Mouse (Mus musculus): ENCODE measurements at regions not wholly inside any gene's neighbourhood (a gene's known extent, or its start where the extent isn't known, plus 50 kb on each side); places are given as distances from the start of the nearest gene placed in this dataset.
"Not testable (repeated sequence)": the region's sequence is repeated elsewhere in the genome, so short reads cannot be mapped to it uniquely, and the experiment has no call there.

DNA sequence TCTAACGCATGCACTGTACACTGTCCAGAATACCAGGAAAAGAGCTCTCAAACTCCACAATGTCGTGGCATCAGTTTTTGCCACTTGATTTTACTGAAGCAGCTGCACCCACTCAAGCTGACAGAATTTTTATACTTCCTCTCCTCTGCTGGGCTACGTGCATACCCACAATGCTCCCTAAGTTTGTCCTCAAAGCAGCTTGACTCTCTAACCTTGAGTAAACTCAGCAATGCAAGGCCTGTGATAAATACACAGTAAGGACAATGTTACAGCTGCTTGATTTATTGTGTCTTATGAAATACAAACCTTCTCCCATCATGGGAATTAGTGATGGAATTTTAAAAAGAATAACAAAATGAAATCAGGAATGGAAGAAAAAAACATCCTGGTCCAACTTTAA is 129.7 kb downstream of the Trmt11 start:
- DNase-seq (ENCODE audit: extremely low spot score, low spot score), result no peak

- no peak for DNase-seq (ENCODE audit: extremely low spot score, low spot score)
These were observed 149.9 kb downstream of the Trmt11 start for GRCm38 (mm10) chr10:30450616-30451015.

GRCm38 (mm10) chr10:30447057-30447456 is 153.5 kb downstream of the Trmt11 start:
- no peak for DNase-seq (ENCODE audit: extremely low spot score, low spot score)

DNA sequence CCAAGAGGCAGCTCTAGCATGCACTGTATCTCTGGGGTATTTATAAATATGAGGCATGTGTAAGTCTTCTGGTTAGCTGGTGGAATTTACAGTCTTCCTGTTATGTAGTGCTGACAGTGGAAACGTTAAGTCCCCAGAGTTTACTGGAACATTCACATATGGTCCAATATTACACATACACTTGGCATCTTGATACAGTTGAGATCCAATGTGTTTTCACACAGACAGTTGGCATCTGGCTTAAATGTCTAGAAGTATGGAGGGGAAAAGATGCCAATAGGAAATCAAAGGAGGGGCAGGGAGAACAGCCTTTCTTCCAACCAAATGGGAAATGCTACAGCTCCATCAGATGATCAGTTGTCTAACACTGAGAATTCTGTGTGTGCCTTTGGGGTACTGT is 154.0 kb downstream of the Trmt11 start:
- DNase-seq (ENCODE audit: extremely low spot score, low spot score), result no peak

- DNase-seq (ENCODE audit: extremely low spot score, low spot score), result no peak
These were observed 160.7 kb downstream of the Trmt11 start for GRCm38 (mm10) chr10:30439802-30440201.

- DNase-seq (ENCODE audit: extremely low spot score, low spot score), result no peak
These were observed 174.1 kb downstream of the Trmt11 start for GRCm38 (mm10) chr10:30426420-30426923.

GRCm38 (mm10) chr10:30419391-30420043 is 181.0 kb downstream of the Trmt11 start:
- no peak for DNase-seq (ENCODE audit: extremely low spot score, low spot score)

DNA sequence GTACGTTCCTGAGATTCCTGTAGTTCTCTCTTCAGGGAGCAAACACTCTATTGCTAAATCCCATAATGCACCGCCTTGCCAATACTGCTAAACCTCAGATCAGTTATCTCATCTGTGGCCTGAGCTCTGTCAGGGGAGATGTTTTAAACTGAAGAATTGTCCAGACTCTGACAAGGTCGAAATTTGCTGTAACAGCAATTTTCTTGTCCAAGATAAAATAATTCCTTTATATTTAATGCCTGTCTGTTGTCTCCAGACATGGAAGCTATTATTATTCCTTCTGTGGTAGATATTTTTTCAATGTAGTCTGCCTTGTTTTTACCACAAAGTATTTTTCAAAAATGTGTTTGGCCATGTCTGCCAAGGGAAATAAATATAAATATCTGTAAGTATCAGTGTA is 184.2 kb downstream of the Trmt11 start:
- DNase-seq (ENCODE audit: extremely low spot score, low spot score), result no peak

- no peak for DNase-seq (ENCODE audit: extremely low spot score, low spot score)
These were observed 188.8 kb downstream of the Trmt11 start for GRCm38 (mm10) chr10:30411736-30412135.

DNA sequence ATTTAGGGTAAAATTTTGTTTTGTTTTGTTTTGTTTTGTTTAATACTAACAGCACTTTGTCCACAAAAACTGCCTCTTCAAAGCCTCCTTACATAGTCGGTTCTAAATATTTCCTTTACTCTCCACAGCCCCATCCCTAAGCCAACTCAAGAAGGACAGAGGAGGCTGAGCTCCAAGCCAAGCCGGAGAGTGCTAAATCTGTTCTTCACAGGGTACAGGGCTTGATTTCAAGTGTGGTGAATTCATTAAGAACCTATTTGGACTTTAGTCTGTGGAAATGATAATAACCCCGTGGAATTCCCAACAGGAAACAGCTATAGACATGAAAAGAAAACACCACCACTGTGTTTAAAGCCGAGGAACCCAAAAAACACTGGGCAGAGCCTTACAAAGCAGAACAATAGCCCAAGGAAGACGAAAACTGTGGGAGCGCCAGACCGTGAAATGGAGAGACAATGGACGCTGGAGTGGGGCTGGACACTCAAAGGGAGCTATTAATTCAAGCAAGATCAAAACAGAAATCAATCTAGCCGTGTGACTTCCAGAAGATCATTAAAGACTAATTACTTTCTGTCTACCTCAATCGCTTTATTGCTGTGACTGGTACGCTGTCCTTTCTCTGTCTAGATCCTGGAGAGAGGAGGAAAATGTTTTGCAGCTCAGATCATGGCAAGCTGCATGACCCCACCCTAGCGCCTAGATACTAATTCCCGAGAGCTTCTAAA is 194.7 kb downstream of the Trmt11 start:
- peak; percentile 68 for DNase-seq (ENCODE audit: extremely low spot score, low spot score)

- no peak for DNase-seq (ENCODE audit: extremely low spot score, low spot score)
These were observed 170.2 kb upstream of the Cenpw start for GRCm38 (mm10) chr10:30370542-30370941.

- DNase-seq (ENCODE audit: extremely low spot score, low spot score), result not testable (repeated sequence)
These were observed 160.5 kb upstream of the Cenpw start for GRCm38 (mm10) chr10:30360811-30361210.

- no peak for DNase-seq (ENCODE audit: extremely low spot score, low spot score)
These were observed 158.7 kb upstream of the Cenpw start for GRCm38 (mm10) chr10:30359051-30359450.

GRCm38 (mm10) chr10:30342965-30343478 is 142.7 kb upstream of the Cenpw start:
- no peak for DNase-seq (ENCODE audit: extremely low spot score, low spot score)

GRCm38 (mm10) chr10:30328334-30329014 is 128.1 kb upstream of the Cenpw start:
- no peak for DNase-seq (ENCODE audit: extremely low spot score, low spot score)

DNA sequence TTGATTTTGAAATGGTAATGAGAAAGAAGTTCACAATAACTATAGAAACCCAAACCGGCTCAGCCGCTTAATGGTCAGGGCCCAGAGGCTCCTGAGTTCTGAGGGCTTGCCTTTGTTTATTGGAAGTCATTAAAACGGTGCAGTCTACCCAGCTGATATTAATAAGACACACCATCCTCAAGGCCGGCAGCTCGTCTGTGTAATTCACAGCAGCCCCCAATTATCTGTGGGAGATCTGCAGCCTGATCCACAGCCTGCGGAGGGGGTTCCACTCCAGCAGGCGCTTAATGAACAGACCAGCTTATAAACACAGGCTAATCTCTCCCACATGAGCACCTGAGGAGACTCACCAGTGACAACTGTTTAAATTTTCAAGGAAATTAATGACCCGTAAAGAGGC is 127.5 kb upstream of the Cenpw start:
- no peak for DNase-seq (ENCODE audit: extremely low spot score, low spot score)

- DNase-seq (ENCODE audit: extremely low spot score, low spot score), result no peak
These were observed 126.5 kb upstream of the Cenpw start for GRCm38 (mm10) chr10:30326861-30327260.

DNA sequence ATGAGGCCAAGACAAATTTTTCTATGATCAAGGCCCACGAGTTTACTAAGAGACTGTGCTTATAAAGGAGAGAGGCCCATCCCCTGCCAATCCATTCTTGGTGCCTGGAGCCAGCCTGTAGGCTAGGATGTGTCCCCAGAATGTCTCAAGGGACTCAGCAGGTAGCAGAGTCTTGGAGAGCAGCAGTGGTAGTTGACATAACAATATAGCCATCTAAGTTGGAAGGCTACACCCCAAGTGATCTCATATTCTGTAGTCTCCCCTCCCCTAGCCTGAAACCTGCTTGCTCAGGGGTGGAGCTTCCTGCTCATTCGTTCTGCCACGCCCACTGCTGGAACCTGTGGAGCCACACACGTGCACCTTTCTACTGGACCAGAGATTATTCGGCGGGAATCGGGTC is 95.5 kb upstream of the Cenpw start:
- DNase-seq (ENCODE audit: extremely low spot score, low spot score), result not testable (repeated sequence)

DNA sequence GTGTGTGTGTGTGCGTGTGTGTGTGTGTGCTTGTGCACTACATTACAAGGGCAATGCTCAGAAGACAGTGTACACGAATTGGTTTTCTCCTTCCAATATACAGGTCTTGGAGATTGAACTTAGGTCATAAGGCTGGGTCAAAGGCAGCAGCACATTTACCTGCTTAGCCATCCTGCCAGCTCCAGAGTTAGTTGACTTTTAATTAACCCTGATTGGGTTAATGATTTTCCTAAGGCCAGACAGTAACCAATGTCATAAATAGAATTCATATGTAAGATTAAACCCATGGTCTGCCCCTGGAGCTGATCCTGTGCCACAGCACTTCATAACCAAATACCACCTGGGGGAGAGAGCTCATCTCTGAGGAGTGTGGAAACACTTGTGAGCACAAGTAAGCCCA is 81.3 kb upstream of the Cenpw start:
- DNase-seq (ENCODE audit: extremely low spot score, low spot score), result no peak

GRCm38 (mm10) chr10:30280451-30280850 is 80.1 kb upstream of the Cenpw start:
- DNase-seq (ENCODE audit: extremely low spot score, low spot score), result no peak

DNA sequence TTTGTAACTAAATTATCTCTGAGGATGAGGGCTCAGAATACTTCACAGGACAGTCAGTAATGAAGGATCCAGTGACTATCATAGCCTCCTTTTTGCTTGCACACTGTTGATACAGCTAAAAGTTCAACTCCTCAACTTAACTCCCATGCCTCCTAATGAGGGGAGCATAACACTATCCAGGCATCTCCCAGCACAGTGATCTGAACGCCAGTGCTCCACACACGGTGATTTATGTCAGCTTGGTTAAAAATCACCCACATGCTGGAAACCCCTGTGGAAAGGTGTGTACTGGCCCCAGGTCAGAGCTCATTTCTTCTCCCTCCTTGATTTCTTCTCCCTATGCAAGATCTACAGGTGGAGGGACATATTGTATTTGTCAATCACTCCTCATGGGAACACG is 79.6 kb upstream of the Cenpw start:
- DNase-seq (ENCODE audit: extremely low spot score, low spot score), result no peak

GRCm38 (mm10) chr10:30278987-30279386 is 78.6 kb upstream of the Cenpw start:
- no peak for DNase-seq (ENCODE audit: extremely low spot score, low spot score)
